Mouse (Mus musculus): Measurements from ENCODE around the gene Tmem274. TPM values are rescaled to one million over a fixed set of nuclear protein-coding genes. Genes with fewer than 3 reads are reported as not detected.
"Not testable (repeated sequence)": the region's sequence is repeated elsewhere in the genome, so short reads cannot be mapped to it uniquely, and the experiment has no call there.

Tmem274 gene
- total RNA-seq, 2 experiments from 2014 or later, result not detected

DNA sequence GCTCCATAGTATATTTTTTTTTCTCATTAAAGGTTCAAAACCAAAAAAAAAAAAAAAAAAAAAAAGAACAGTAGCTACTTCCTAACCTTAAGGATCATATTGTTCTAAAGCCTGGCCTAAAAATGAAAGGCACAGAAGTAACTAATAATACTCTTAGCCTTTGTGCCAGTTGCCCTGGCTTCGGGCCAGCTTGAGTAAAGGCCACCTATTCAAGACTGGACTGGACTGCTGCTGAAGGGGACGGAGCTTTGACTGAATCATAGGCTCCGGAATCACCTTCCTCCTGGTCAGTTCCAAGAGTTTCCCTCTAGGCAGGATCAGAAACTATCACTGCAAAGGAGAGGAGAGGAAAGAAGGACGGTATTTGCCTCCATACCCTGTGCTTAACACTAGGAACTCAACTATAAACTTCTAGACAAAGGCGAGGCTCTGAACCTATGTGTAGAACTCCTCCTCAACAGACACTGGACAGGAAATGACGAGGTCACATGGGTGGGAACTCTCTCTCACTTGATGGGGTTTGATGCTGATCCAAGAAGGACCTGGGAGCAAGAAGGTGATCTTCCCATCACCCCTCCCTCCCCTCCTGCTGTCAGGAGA lies 19.2 kb upstream of the Tmem274 start:
- TF ChIP-seq CTCF (conservative IDR thresholded peaks at IDR 0.05), result no peak
- DNase-seq (ENCODE audit: low spot score in 2 of 2), result no peak
- H3K27ac ChIP-seq, result no peak overlapping the region
- H3K4me3 ChIP-seq, result no peak overlapping the region

DNA sequence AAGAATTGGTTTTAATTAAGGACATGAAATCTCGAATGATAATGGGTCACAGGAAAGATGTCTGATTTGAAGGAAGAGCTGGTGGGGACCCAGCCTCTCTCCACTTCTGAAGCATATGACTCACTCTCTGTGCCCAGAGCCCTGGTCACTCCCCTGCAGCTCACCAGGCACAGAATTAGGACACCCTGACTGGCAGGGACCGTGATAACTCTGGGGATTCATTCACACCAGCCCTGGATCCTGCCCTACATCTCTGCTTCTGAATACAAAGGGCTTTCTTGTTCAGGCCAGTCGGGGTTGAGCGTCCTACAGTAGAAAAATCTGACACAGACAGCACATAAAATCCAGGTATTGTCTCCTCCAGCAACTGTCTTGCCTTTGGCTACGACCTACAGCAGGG lies 18.7 kb upstream of the Tmem274 start:
- H3K27ac ChIP-seq, result no peak overlapping the region
- no peak for DNase-seq (ENCODE audit: low spot score in 2 of 2)
- no peak overlapping the region for H3K4me3 ChIP-seq
- no peak for TF ChIP-seq CTCF (conservative IDR thresholded peaks at IDR 0.05)

DNA sequence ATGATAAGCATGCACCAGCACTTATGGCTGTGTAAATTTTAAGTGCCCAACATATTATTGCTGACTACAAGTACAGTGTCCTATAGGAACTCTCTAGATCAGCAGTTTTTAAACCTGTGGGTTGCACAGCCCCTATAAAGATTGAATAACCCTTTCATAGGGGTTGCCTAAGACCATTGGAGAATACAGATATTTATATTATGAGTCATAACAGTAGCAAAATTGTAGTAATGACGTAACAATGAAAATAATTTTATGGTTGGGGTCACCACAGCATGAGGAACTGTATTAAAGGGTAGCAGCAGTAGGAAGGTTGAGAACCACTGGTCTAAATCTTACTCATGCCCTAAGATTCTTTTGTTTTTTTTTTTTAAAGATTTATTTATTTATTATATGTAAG lies 17.8 kb upstream of the Tmem274 start:
- Histone ChIP-seq H3K4me3 (no peak overlapping the region), H3K27ac (no peak overlapping the region)
- no peak for DNase-seq (ENCODE audit: low spot score in 2 of 2)
- TF ChIP-seq CTCF (conservative IDR thresholded peaks at IDR 0.05), result no peak

DNA sequence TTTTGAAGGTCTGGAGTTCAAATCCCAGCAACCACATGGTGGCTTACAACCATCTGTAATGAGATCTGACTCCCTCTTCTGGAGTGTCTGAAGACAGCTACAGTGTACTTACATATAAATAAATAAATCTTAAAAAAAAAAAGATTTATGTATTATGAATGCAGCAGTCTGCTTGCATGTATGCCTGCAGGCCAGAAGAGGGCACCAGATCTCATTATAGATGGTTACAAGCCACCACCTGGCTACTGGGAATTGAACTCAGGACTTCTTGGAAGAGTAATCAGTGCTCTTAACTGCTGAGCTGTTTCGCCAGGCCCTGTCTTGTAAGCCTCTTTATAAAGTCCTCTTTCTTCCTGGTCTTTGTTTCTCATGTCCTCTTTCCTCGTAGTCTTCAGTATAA lies 16.7 kb upstream of the Tmem274 start:
- not testable (repeated sequence) for H3K27ac ChIP-seq; H3K4me3 ChIP-seq; DNase-seq (ENCODE audit: low spot score in 2 of 2)
- TF ChIP-seq CTCF (conservative IDR thresholded peaks at IDR 0.05), result peak; percentile 51

DNA sequence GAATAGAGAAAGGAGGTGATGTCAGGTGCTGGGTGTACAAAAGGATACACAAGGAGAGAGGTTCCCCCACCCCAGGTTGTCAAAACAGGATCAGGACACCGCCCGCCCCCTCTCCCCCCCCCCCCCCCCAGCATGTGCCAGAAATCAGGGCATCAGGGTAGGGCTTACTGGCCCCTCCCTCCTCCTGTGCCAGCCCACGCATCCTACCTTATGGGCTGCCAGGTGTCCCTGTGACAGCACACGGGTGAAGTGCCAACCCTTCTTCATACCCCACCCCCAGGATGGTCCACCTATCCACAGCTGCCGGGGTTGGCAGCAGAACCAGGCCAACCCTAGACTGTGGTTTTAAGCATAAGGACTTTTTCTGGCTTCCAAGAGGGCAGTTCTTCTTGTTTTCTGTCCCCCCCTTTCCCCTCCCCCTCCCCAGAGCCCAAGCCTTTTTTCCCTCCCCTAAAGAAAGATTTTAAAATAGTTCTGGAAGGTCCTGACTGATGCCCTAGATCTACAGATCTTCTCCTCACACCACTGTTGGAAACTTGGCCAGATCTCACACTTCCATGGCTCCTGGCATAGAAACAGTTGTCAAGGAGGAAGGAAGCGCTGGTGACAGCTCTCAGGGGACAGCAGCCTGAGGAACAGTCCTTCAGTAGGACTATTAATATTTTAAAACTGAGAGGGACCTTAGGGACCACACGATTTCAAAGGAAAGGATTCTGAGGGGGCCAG lies 15.4 kb upstream of the Tmem274 start:
- DNase-seq (ENCODE audit: low spot score in 2 of 2), result no peak
- Histone ChIP-seq H3K4me3 (no peak overlapping the region), H3K27ac (no peak overlapping the region)
- TF ChIP-seq CTCF (conservative IDR thresholded peaks at IDR 0.05), result no peak

DNA sequence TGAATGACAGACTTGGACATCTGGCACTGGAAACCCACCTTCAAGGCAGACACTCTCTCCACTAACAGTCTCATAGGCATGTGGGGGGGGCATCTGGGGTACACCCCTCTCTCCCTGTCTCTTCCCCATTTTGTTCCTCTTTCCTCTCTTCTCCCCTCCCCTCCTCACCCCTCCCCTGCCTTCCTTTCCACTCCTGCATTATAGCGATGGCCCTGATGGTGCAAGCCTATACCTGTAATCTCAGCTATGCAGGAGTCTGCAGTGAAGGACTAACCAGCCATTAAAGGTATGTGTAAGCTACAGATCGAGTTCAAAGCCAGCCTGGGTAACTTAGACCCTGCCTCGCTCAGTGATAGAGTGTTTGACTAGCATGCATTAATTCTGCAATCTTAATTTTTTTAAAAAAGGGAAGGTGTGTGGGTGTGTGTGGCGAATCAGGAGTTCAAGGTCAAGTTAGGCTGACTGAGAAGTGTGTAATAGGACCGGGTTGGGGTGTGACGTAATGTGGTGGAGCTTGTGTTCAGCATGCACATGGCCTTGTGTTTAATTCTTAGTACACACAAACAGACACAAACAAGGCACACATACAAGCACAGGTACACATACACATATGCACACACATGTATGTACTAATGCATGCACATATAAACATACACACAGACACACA lies 14.7 kb upstream of the Tmem274 start:
- DNase-seq (ENCODE audit: low spot score in 2 of 2), result no peak
- TF ChIP-seq CTCF (conservative IDR thresholded peaks at IDR 0.05), result no peak
- no peak overlapping the region for H3K4me3 ChIP-seq
- H3K27ac ChIP-seq, result no peak overlapping the region

DNA sequence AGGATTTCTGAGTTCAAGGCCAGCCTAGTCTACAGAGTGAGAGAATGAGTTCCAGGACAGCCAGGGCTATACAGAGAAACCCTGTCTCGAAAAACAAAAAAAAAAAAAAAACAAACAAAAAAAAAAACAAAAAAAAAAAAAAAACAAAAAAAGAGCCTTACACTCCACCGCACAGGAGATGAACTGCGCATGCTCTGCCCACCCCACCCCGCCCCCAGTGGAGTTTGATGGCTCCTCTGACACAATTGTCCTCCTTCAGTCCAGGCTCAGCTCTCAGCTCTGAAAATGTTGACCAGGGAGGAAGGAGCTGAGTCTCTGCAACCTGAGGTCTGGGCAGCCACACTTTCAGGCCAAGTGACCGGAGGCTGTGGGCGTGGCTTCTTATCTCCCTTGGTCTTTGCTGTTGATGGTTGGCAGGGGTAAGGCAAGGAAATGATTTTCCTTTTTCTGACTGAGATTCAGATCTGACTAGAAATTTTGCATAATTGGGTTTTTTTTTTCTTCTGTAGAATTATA lies 13.7 kb upstream of the Tmem274 start:
- no peak overlapping the region for H3K27ac ChIP-seq
- no peak overlapping the region for H3K4me3 ChIP-seq
- DNase-seq (ENCODE audit: low spot score in 2 of 2), result no peak
- no peak for TF ChIP-seq CTCF (conservative IDR thresholded peaks at IDR 0.05)

DNA sequence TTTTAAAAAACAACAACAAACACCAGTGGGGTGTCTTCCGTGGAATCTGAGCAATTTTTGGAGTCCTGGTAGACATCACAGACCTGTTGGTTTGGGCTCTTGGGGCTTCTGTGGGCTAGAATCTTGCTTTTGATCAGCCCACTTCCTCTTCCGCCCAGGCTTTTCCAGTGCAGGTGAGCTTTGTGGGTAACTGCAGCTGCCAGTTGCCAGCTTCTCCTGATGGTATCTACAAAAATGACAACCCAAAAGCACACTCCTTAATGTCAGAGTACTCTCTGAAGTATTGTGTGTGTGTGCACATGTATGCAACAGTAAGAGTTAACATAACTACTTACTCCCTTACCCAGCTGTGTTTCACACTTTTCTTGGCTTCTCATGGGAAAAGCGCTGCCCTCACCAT lies 7.6 kb upstream of the Tmem274 start:
- no peak for DNase-seq (ENCODE audit: low spot score in 2 of 2)
- no peak for TF ChIP-seq CTCF (conservative IDR thresholded peaks at IDR 0.05)
- Histone ChIP-seq H3K27ac (no peak overlapping the region), H3K4me3 (no peak overlapping the region)

DNA sequence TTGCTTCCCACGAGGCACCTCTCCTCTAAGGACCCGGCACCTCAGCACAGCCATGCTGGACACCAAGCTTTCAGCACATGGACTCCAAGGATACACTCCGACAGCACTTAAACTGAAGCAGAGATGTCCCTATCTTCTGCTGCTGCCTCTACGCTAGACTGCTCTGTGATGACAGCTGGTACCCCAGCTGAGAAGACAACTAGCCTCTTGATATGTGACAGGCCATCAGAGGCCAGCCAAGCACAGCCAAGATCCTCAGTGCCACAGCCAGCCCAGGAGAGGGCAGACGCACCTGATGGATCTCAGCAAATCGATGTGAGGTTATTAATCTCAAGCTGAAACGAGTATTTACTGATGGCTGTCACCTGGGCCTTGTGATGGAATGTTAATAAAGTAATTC lies 2.1 kb upstream of the Tmem274 start:
- Histone ChIP-seq H3K4me3 (no peak overlapping the region), H3K27ac (no peak overlapping the region)
- DNase-seq (ENCODE audit: low spot score in 2 of 2), result no peak
- peak; percentile 40 for TF ChIP-seq CTCF (conservative IDR thresholded peaks at IDR 0.05)

DNA sequence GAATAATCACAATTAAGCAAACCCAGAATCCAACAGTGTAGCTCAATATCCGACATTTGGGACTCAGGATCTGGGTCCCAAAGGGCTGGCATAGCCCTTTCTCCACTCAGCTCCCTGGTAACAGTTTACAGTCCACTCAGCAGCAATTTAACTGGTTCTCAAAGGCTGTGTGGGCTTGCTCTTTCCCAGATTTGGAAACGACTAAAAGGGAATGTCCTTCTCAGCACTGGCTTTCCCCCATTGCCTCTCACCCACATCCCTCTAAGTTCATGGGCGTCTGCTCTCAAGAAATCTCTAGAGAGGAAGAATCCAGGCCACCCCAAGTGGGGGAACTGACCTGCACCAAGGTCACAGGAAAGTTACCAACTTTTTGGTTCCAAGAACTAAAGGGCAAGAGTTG lies 7.4 kb downstream of the Tmem274 start:
- TF ChIP-seq CTCF (conservative IDR thresholded peaks at IDR 0.05), result no peak
- peak in 1 of 2 experiments; percentile 15 for DNase-seq (ENCODE audit: low spot score in 2 of 2)

DNA sequence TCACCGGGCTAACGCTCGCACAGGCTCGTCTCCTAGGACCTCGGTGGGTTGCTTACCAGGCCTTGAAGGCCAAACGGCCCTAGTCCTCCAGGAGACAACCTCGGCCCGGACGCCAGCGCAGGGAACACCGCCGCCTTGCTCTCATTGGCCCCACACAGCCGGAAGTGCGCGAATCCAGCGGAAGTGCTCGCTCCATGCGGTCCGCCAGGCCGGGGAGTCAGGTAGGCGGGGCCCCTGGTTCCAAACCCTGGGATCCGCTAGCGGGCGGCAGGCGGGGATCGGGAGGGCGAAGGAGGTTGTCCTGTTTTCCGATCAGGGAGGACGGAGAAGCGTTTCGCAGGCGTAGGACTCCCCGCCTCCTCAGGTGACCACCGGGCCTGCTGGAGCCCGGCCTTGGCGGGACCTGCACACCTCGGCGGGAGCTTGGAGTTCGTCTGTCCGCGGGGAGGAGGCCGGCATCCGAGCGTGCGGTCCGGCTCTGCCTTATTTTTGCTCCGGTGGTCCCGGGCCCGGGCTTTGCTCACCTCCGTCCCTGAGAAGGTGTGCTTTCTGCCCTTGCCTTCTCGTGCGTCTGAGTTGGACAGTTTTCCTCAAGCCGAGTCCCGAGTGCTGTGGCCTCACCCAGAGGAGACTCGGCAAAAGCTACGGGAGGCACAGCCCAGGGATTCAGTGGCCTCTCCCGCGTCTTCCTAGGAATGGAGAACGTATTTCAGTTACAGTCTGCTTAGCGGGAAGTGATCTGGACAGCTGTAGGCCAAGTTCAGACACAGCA lies 8.1 kb downstream of the Tmem274 start, which contains the start of the genes Nmnat1 and Lzic:
Gene Nmnat1 (minus strand): TSS at position 150 of the 772 bp plus-strand sequence.
Gene Lzic (plus strand): TSS at position 177 of the 772 bp plus-strand sequence.
- peak; percentile 15; the same call in 1 of the 2 replicates for TF ChIP-seq CTCF (conservative IDR thresholded peaks at IDR 0.05)
- H3K4me3 ChIP-seq, result peak within 1 kb of the TSS; percentile 98
- DNase-seq (ENCODE audit: low spot score in 2 of 2), result peak; percentile 92 to 95
- H3K27ac ChIP-seq, result peak within 1 kb of the TSS; percentile 72

More for the DNA sequence above, 7.4 kb downstream of the Tmem274 start:
- peak overlapping the region; percentile 72 for H3K27ac ChIP-seq
- H3K4me3 ChIP-seq, result peak overlapping the region; percentile 98

DNA sequence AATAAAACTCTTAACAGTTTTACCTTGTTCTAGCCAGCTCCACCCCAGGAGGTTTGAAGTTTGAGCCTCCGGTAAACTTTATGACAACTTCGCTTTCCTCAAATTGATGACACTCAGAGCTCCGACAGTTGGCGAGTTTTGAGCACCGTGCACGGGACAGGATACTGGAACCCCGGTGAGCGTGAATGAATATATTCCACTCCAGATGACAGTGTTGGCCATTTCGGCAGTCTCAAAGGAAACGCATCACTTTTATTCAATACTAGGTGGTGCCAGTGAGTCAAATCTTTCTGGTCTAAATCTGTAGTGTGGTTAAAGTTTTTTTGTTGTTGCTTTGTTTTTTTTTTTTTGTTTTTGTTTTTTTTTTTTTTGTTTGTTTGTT lies 8.6 kb downstream of the Tmem274 start:
- Histone ChIP-seq H3K4me3 (peak overlapping the region; percentile 98), H3K27ac (peak overlapping the region; percentile 72)
- DNase-seq (ENCODE audit: low spot score in 2 of 2), result no peak
- peak; percentile 75 for TF ChIP-seq CTCF (conservative IDR thresholded peaks at IDR 0.05)
